Mouse (Mus musculus): ENCODE measurements at regions not wholly inside any gene's neighbourhood (a gene's known extent, or its start where the extent isn't known, plus 50 kb on each side); places are given as distances from the start of the nearest gene placed in this dataset.

DNA sequence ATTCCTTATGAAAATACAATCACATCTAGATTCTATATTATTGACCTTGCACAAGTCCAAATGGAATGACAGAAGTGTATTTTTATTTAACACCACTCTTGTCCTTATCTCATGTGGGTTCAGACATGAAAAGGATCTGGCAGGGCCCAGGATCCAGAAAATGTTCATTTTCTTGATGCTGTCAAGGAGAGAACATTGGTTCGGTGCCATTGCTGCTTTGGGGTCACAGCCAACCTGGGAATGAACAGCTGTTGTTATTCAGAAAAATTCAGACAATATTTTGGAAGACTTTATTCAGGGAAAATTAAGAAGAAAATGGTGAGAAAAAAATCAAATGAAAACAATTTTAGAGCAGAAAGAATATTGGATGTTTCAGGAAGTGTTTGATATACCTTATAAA is 590.0 kb downstream of the Iqcm start:
- POLR2A ChIA-PET: no interaction called here
- CTCF ChIA-PET: interaction anchor here in 1 of 4 experiments (0.7 kb wide), 1 partner anchor 65 kb away, joined by 3 read pairs; no protein-coding TSS in a partner anchor

GRCm38 (mm10) chr8:76052003-76052402 is 603.5 kb downstream of the Iqcm start:
- ChIA-PET CTCF (interaction anchor here in 1 of 4 experiments (0.6 kb wide), 1 partner anchor 914 kb away, joined by 3 read pairs; no protein-coding TSS in a partner anchor), POLR2A (no interaction called here)

GRCm38 (mm10) chr8:76067721-76068120 is 619.2 kb downstream of the Iqcm start:
- CTCF ChIA-PET: no interaction called here
- POLR2A ChIA-PET: no interaction called here

DNA sequence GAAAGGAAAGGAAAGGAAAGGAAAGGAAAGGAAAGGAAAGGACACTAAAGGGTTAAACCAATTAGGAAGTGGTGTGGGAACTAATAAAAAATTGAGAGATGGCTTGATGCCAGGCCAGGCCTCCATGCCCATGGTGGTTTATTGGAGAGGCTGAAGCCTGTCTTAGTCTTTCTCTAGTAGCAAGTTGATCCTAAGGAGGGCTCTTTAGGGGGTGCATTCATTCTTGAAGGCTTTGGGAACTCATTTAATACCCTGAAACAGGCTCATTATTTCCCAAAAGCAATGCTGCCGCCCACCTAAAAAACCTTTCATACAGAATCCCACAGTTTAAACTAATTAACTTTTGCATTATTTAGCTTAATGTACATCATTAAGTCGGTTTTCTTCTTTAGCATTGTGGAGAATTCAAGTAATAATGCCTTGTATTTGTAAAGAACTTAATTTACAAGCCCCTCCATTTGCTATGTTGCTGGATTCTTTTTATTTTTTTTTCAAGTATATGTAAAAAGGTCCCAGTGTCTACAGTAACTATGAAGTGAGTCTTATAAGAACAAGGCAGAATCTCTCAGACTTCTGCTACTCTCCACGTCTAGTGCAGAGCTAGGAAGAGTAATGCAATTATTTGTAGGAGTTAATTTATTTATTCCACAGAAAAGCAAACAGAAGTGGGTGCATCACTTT is 624.3 kb downstream of the Iqcm start:
- POLR2A ChIA-PET: no interaction called here
- CTCF ChIA-PET: no interaction called here

GRCm38 (mm10) chr8:76120587-76121145 is 672.2 kb downstream of the Iqcm start:
- CTCF ChIA-PET: no interaction called here
- POLR2A ChIA-PET: no interaction called here

- CTCF ChIA-PET: no interaction called here
These were observed 679.0 kb downstream of the Iqcm start for GRCm38 (mm10) chr8:76127486-76127885.

DNA sequence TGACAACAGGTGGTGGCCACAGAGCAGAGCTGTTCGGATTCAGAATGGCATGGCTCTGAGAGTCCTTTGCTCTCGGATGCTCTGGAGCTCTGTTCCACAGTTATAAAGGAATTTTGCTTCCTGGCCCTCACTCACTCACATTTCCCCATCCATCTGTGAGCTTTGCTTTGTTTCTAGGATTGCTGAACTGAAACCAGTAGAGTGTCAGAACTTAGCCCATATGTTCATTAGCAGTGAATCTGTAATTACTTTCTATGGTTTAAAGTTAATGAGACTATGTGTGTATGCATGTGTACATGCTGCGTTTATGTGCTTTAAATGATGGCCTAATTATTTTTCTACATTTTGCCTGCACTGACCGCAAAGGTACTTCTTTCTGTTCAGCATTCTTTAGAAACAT is 688.7 kb downstream of the Iqcm start:
- POLR2A ChIA-PET: no interaction called here
- CTCF ChIA-PET: no interaction called here

More at GRCm38 (mm10) chr8:76127486-76127885, 679.0 kb downstream of the Iqcm start:
- POLR2A ChIA-PET: no interaction called here

DNA sequence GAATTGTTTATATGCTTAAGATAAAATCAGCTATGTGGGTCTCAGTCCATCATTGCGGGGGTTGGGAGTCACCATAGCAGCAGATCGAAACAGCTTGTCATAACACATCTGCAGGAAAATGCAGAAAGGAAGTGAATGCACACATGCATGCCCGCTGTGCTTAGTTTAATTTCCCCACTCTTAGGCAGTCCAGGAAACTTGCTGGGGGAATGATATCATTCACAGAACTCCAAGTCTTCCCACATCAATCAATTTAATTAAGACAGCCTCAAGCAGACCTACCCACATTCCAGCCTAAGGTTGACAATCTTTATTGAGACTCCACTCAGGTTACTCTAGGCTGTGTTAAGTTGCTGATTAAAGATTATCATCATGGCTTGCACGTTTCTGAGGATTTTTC is 700.2 kb downstream of the Iqcm start:
- ChIA-PET POLR2A (no interaction called here), CTCF (no interaction called here)

- ChIA-PET POLR2A (no interaction called here), CTCF (no interaction called here)
These were observed 716.7 kb upstream of the Nr3c2 start for GRCm38 (mm10) chr8:76182520-76182919.

GRCm38 (mm10) chr8:76183836-76184235 is 715.4 kb upstream of the Nr3c2 start:
- CTCF ChIA-PET: no interaction called here
- POLR2A ChIA-PET: interaction anchor here in 1 of 4 experiments (0.6 kb wide), 1 partner anchor 41 kb away, joined by 4 read pairs; no protein-coding TSS in a partner anchor

DNA sequence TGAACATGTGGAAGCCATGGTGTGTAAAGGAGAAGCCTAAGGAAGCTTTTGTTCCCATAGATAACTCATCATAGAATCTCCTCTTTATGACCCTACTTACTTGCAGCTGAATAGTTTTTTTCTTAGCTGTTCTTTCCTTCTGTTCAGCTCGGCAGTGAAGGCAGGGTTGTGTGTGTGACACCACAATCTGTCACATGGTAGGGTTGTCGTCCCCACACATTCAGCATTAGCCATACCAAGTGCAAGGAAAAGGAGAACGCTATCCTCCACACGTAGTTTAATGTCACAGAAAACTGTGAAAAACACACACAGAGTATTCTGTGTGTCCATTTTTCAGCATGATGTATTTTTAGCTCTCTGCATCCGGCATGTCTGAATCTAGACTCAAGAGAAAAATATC is 711.9 kb upstream of the Nr3c2 start:
- ChIA-PET POLR2A (no interaction called here), CTCF (no interaction called here)

GRCm38 (mm10) chr8:76211891-76212290 is 687.4 kb upstream of the Nr3c2 start:
- CTCF ChIA-PET: no interaction called here

DNA sequence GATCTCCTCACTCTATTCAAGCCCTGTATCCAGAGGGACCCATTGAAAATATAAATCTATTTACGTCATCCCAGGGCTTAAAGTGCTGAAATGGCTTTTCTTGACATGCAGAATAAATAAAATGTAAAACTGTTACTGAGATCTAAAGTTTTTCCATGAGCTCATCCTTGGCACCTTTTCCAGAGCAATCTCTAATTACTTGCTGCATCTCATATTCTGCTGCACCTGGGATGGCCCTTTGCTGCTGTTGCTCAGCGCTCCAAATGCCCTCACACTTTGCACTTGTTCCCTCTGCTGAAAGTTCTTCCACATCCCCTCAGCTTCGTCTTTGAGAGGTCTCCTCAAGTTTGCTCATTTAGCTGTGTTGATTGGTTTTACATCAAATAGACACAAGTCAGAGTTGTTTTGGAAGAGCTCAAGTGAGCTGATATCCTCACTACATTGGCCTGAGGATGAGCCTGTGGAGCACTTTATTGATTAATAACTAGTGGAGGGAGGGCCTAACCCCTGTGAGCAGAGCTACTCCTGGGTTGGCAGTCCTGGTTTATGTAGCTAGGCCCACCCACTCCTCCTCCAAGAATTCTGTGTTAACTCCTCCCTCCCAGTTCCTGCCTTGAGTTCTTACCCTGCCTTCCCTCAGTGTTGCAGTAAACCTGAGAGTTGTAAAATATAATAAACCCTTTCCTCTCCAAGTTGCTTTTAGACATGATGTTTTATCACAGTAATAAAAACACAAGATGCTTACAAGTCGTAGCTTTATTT is 681.2 kb upstream of the Nr3c2 start:
- POLR2A ChIA-PET: no interaction called here

More at GRCm38 (mm10) chr8:76211891-76212290, 687.4 kb upstream of the Nr3c2 start:
- POLR2A ChIA-PET: no interaction called here

GRCm38 (mm10) chr8:76230847-76231246 is 668.4 kb upstream of the Nr3c2 start:
- ChIA-PET CTCF (no interaction called here), POLR2A (no interaction called here)

More for the DNA sequence above, 681.2 kb upstream of the Nr3c2 start:
- CTCF ChIA-PET: no interaction called here

GRCm38 (mm10) chr8:76249194-76249593 is 650.0 kb upstream of the Nr3c2 start:
- POLR2A ChIA-PET: no interaction called here
- CTCF ChIA-PET: no interaction called here

DNA sequence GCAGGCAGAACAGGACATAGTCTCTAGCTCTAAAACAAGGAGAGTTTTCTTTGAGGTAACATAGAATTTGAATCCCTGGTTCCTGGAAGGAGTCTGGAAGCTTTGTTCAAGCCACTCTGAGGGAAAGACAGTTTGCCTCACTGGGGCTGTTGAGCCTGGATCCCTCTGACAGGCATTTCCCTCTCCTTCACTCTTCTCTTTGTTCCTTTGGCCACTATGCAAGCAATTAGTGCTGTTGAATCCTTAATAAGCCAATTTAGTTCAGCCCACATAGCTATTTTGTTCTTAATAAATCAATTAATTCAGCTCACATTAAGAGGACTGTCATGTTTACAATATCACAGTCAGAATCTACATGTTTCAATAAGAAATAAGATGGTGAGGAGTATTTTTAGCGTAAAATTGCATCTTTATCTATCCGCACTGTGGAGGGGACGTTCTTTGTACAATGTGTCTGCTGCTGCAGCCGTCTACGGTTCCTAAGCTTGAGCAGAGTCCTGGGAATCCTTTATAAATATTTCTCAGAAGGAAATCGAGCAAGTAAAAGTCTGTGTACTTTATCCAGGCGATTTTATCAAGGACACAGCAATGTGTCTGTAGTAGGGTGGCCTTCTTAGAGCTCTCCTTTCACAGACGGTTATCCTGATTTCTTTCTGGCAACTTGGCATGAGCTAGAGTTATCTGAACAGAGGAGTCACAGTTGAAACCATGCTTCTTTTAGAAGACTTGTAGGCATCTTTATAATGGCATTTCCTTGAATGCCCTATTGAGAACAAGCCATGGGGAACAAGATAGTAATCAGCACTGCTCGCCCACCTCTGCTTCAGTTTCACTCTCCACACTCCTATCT is 646.9 kb upstream of the Nr3c2 start:
- ChIA-PET POLR2A (no interaction called here), CTCF (no interaction called here)
